12 mouse cellular contexts compared by ENCODE assay signal in the genomic region with DNA sequence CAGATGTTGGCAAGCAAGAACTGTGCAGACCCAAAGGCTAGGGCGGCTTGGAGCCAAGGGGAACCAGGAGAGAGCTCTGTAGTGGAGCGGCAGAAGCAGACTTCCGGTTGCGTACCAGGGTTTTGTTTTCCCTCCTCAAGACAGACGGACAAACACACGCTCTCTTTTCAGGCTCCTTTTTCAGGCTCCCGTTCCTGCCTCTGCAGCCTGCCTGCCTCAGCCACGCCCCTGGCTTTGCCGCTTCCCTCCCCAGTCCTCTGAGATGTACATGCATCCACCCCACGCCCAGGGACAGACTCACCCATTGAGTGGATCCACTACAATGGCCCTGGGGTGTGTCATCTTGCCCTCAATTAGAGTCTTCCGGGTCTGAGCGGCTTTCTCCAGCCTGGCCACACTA. TPM values are rescaled to one million over a fixed set of nuclear protein-coding genes. Genes with fewer than 3 reads are reported as not detected.
DNase-seq lines count a peak whose midpoint lies in the region; ATAC-seq and TF ChIP-seq lines count a peak whose summit lies in the region.
"Had no signal": no experiment of that assay in that cellular context is flagged by ENCODE, and none has a peak within 500 bp of the region (broad histone marks: within the 10 kb centered on the region; RNA-seq: fewer than 3 reads in every experiment).

No protein-coding gene starts in this region.

- 21% methylated on average over 12 of the region's 12 CpGs for WGBS in thymus, adult 2 months
- 87% methylated on average over 12 of the region's 12 CpGs for WGBS in forebrain, embryonic 13.5 days

- H3K4me1 ChIP-seq in thymus, adult 2 months (replicated peaks; ENCODE audit: control insufficient read depth, insufficient read depth, low read length) = peaks cover 32% of the 10 kb centered on the region
- no peaks in the 10 kb centered on the region for H3K4me1 ChIP-seq in forebrain, embryonic 13.5 days

- no peak for TF ChIP-seq POLR2A in thymus, adult 2 months (IDR thresholded peaks at IDR 0.05; ENCODE audit: control insufficient read depth, extremely low read depth, insufficient read depth, low read length, poor library complexity)

- DNase-seq in thymus, adult 2 months = peak; percentile 41
- no peak for DNase-seq in thymus, adult 18-20 months
- DNase-seq in naive thymus-derived CD4-positive, alpha-beta T cell, adult 2 months (ENCODE audit: low read depth) = peak; percentile 20
- DNase-seq in yolk sac, embryonic 10.5 days (ENCODE audit: low spot score) = no peak
- no peak for DNase-seq in adrenal gland, adult (ENCODE audit: inconsistent age in 2 of 2, low spot score in 1 of 2)
- DNase-seq: kidney, postnatal 14 days had no signal

- peak overlapping the region; percentile 11; the same call in 1 of the 2 replicates for H3K27ac ChIP-seq in thymus, adult 2 months (ENCODE audit: control insufficient read depth, insufficient read depth, low read length)
- no peak overlapping the region for H3K27ac ChIP-seq in forebrain, embryonic 13.5 days

- no peak overlapping the region for H3K9ac ChIP-seq in forebrain, embryonic 13.5 days

- no peak overlapping the region for H3K4me2 ChIP-seq in forebrain, embryonic 13.5 days
- H3K4me2 ChIP-seq: liver, embryonic 11.5 days had no signal

- no peaks in the 10 kb centered on the region for H3K36me3 ChIP-seq in thymus, adult 2 months (ENCODE audit: control insufficient read depth, insufficient read depth, low read length)
- peaks cover 98% of the 10 kb centered on the region for H3K36me3 ChIP-seq in forebrain, embryonic 13.5 days (ENCODE audit: poor library complexity, severe bottlenecking)

- H3K9me3 ChIP-seq in forebrain, embryonic 13.5 days (replicated peaks) = no peaks in the 10 kb centered on the region

- H3K27me3 ChIP-seq in thymus, adult 2 months (ENCODE audit: control insufficient read depth, insufficient read depth, low read length) = no peaks in the 10 kb centered on the region
- no peaks in the 10 kb centered on the region for H3K27me3 ChIP-seq in forebrain, embryonic 13.5 days

- H3K4me3 ChIP-seq in thymus, adult 2 months (ENCODE audit: control insufficient read depth, insufficient read depth, low read length) = peak overlapping the region; percentile 18; the same call in 1 of the 2 replicates
- no peak overlapping the region for H3K4me3 ChIP-seq in forebrain, embryonic 13.5 days

- TF ChIP-seq CTCF in thymus, adult 2 months (IDR thresholded peaks at IDR 0.05; ENCODE audit: borderline replicate concordance, control insufficient read depth, extremely low read depth, insufficient read depth, low read length, poor library complexity) = no peak

- ATAC-seq in common myeloid progenitor, adult 5-6 weeks (replicated peaks; ENCODE audit: low read depth, poor library complexity, severe bottlenecking) = peak; percentile 19; the same call in 1 of the 2 replicates
- no peak for ATAC-seq in forebrain, embryonic 13.5 days
- ATAC-seq: hindbrain, embryonic 16.5 days; lung, postnatal 0 days had no signal

RNA-seq across cellular contexts. Expression of gene Lrp1, which starts 30.7 kb away (rescaled TPM):
- 35.3 and 40.3 TPM in 2 replicates for polyA plus RNA-seq in thymus, adult 2 months (2012; rRNA removed)
- total RNA-seq in common myeloid progenitor, adult 5-6 weeks (2017) = 0.97 and 3.2 TPM in 2 replicates
- 65.1 and 74.7 TPM in 2 replicates for polyA plus RNA-seq in forebrain, embryonic 13.5 days (2015; fragmentation: Nextera tagmentation; extraction: Ambion mirVana)

RNA-seq across cellular contexts. Expression of gene Stat6, which starts 52.5 kb away (rescaled TPM):
- 168 and 185 TPM in 2 replicates for polyA plus RNA-seq in thymus, adult 2 months (2012; rRNA removed)
- total RNA-seq in common myeloid progenitor, adult 5-6 weeks (2017) = 33.1 and 48.3 TPM in 2 replicates
- 2.6 and 2.7 TPM in 2 replicates for polyA plus RNA-seq in forebrain, embryonic 13.5 days (2015; fragmentation: Nextera tagmentation; extraction: Ambion mirVana)

RNA-seq across cellular contexts. Expression of gene Nxph4, which starts 55.9 kb away (rescaled TPM):
- 0.06 and 0.20 TPM in 2 replicates for polyA plus RNA-seq in thymus, adult 2 months (2012; rRNA removed)
- not detected in 2 replicates for total RNA-seq in common myeloid progenitor, adult 5-6 weeks (2017)
- polyA plus RNA-seq in forebrain, embryonic 13.5 days (2015; fragmentation: Nextera tagmentation; extraction: Ambion mirVana) = 36.8 and 50.7 TPM in 2 replicates
- total RNA-seq: MEL had no signal

Comparison
In these comparisons a context has a peak if more than half of its experiments do, and no peak if none do; other contexts are left out.
1. DNase-seq: peak in thymus, adult 2 months (single experiment) and naive thymus-derived CD4-positive, alpha-beta T cell, adult 2 months (single experiment); none in thymus, adult 18-20 months (0 of 2), yolk sac, embryonic 10.5 days (single experiment) and adrenal gland, adult (0 of 2).
2. RNA of gene Stat6, which starts 52.5 kb away (polyA plus RNA-seq): 168 to 185 TPM in thymus, adult 2 months; 2.6 to 2.7 TPM in forebrain, embryonic 13.5 days; every median in the first group is over 10 times any median in the second.
3. RNA of gene Nxph4, which starts 55.9 kb away (polyA plus RNA-seq): 36.8 to 50.7 TPM in forebrain, embryonic 13.5 days; 0.06 to 0.20 TPM in thymus, adult 2 months; every median in the first group is over 10 times any median in the second.